Mouse (Mus musculus) heart, postnatal 4 days (tissue): ENCODE results near the gene Cryba4. TPM values are rescaled to one million over a fixed set of nuclear protein-coding genes. Genes with fewer than 3 reads are reported as not detected.

ENCODE experiments used
- DNase-seq: peaks from one replicate; pipeline ENCODE4 v3.0.0; 2021
- total RNA-seq, 2 experiments: library from RNA; stranded (reverse); gene quantifications; 2 replicates each; pipeline ENCODE4 v1.2.3; 2021

Cryba4 gene
- 1 to 10 TPM; 1.7 to 2.3 TPM for total RNA-seq

- peak; percentile 62 for DNase-seq
These were observed at the start of gene Cryba4 for GRCm38 (mm10) chr5:112252400-112252799. Gene Cryba4, minus strand, starts transcription at chr5:112252518.

- DNase-seq: no peak
These were observed 49.4 kb upstream of the Cryba4 start for GRCm38 (mm10) chr5:112301694-112302093.

GRCm38 (mm10) chr5:112300721-112301308 is 48.5 kb upstream of the Cryba4 start:
- DNase-seq: no peak

DNA sequence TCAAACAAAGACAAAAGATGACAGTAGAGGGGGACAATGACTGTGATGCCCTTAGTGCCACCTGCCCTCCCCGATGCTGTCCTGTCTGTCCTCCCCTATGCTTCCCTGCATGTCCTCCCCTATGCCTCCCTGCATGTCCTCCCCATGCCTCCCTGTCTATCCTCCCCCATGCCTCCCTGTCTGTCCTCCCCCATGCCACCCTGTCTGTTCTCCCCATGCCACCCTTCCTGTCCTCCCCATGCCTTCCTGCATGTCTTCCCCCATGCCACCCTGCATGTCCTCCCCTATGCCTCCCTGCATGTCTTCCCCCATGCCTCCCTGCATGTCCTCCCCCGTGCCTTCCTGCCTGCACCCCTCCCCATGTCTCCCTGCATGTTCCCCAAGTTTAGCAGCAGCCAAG is 47.8 kb upstream of the Cryba4 start:
- DNase-seq: no peak

GRCm38 (mm10) chr5:112299399-112299798 is 47.1 kb upstream of the Cryba4 start:
- DNase-seq: no peak

- DNase-seq: peak; percentile 52
These were observed 46.1 kb upstream of the Cryba4 start for GRCm38 (mm10) chr5:112298226-112298988.

DNA sequence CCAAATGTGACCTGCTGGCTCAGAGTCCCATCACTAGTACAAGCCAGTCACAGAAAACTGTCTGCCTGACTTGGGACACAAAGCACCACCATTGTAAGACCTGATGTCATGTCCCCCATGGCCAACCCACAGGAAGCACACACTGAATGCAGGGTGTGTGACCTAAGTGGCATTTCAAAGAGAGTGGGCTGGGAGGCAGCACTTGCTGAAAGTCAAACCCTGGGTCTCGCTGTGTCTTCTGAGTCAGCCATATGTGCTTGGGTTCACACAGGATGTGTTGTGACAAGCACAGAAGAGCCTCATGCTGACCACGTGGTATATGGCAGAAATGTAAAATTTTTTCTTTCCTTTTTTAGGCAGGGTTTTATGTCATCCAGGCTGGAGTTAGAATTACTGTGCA is 44.9 kb upstream of the Cryba4 start:
- no peak for DNase-seq

DNA sequence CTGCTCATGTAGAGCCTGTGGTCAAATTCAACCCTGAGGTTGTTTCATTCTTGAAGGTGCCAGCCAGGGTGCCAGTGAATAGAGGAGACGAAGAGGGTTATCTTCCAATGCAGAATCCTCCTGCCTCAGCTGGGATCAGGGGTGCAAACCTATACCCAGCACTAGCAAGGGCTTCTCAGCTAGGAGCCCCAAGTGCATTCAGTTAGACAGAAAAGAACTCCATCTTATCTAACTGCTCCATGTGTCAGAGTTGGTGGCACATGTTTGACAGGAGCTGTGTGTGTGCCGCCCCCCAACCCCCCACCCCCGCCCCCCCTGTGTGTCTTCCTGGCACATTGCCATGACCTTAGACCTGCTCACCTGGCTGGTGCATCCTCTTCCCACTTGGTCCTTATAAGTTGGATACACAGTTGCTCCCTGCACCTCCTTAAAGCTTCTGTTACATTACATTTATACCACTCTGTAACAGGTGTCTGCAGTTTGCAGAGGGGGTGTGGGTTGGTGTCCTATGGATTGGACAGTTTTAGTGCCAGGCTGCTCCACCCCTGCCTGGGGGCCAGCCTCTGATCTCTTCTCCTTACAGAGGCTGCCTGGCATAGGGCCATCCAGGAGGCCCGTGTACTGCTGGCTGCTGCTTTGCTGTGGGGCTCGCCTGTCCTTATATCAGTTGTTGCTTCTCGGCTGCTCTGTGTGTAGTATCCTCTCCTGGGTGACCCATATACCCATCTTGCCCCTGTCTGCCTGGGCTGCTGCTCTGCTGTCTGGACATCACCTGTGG is 44.3 kb upstream of the Cryba4 start:
- DNase-seq: peak; percentile 42

DNA sequence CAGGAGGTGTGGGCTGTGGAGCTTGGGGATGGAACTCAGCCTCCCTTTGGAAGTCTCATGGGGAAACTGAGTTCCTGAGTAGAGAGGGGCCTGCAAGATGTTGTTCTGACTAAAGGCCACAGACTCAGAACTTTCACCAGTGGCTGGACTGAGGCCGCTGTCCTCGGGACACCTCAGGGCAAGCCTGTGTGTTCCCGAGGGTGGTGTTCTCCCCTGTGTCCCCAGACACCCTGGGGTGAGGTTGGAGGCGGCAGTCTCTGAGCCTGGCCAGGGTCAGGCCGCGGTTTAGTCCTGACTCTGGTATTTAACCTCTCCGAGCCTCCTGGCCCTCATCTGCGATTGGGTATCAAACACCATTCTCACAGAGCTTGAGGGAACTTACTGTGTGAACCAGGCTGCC is 43.2 kb upstream of the Cryba4 start:
- no peak for DNase-seq

- no peak for DNase-seq
These were observed 42.8 kb upstream of the Cryba4 start for GRCm38 (mm10) chr5:112295162-112295561.

DNA sequence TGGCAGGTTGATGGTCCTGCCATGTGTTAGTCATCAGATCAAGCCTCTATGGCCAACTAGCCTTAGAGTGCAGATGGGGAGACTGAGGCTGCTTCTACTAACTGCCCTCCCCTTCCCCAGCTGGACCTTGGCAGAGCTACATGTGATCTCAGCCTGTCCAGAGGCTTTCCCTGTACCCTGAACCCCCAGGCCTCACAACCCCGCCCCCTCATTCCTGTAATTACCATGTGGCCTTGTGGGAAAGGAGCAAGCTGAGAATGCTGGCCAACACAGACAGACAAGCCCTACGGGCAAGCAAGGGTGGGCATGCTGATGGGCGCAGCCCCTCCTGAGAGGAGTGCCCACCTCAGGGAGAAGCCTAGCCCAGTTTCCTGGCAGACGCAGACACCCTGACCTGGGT is 42.4 kb upstream of the Cryba4 start:
- no peak for DNase-seq

DNA sequence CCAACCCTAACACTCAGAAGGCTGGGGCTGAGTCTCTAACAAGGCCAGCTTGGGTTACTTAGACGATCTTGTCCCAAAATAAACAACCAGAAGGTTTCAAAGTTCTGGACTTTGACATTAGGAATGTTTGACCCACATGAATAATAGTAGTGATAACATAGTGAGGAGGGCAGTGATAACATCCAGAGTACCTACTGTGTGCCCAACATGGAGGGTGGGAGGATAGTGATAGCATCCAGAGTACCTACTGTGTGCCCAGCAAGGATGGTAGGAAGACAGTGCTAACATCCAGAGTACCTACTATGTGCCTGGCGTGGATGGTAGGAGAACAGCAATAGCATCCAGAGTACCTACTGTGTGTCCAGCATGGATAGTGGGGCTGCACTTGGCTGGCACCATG is 41.5 kb upstream of the Cryba4 start:
- DNase-seq: no peak

GRCm38 (mm10) chr5:112292343-112292980 is 40.1 kb upstream of the Cryba4 start:
- no peak for DNase-seq

GRCm38 (mm10) chr5:112291866-112292265 is 39.5 kb upstream of the Cryba4 start:
- no peak for DNase-seq

DNA sequence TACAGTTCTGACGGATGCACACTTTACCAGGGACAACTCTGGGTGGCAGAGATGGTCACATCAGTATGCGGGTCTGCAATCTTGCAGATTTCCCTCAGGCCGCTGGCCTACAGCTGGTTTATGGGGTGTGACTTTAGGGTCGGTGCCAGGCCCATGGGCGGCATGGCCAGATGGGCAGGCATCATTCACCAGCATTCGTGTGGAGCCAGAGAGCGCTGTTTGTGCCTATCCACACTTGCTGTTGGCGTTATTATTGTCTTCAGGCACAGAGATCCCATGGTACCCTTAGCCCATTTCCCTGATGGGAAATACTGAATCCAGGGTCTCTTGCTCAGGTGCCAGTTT is 38.2 kb upstream of the Cryba4 start:
- no peak for DNase-seq

- DNase-seq: no peak
These were observed 37.7 kb upstream of the Cryba4 start for GRCm38 (mm10) chr5:112289819-112290535.

- DNase-seq: peak; percentile 75
These were observed 36.9 kb upstream of the Cryba4 start for GRCm38 (mm10) chr5:112289236-112289635.

GRCm38 (mm10) chr5:112288193-112289141 is 36.1 kb upstream of the Cryba4 start:
- no peak for DNase-seq

GRCm38 (mm10) chr5:112287652-112288051 is 35.3 kb upstream of the Cryba4 start:
- DNase-seq: no peak

DNA sequence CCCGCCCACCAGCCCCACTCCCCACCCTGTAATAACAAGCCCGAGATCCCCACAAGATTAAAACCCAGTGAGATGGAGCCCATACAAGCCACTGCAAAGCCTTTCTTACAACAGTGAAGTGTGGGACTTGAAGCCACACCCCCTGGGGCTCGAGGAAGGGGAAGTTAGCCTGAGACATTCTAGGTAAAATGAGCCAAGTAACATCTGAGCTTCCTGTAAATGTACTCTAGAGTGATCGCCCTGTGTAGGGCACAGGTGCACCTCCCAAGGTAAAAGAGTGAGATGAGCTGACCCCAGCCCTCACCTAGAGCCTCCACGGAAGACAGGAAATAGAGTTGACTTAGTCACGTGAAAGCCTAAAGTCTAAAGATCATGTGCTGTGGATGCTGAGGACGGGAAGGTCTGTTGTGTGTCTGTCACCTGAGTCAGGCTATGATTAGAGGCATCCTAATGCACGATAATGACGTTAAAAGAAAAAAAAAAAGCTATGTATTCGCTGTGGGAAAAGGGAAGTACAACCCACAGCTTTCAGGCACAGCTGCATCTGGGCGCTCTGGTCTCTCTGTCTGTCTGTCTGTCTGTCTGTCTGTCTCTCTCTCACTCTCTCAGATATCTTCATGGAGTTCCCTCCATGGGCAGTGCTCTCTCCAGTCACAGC is 34.8 kb upstream of the Cryba4 start:
- no peak for DNase-seq

DNA sequence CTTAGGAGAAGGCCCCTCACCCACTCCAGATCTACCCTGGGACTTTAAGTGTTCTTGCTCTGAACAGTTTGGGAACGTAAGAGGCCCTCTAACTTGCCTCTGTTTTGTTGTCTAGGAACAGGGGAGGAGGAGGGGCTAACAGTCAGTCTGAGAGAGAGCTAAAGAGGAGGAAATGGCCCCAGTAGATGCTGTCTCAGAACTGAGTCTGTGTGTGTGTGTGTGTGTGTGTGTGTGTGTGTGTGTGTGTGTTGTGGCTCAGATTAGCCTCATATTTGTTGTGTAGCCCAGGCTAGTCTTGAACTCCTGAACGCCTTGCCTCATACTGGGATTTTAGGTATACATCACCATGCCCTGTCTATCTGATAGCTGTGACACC is 34.3 kb upstream of the Cryba4 start:
- no peak for DNase-seq
